ENCODE assay signal across 24 mouse cellular contexts in genomic region chr12:113907751-113908150, GRCm38 (mm10).
"Had no signal": no experiment of that assay in that cellular context is flagged by ENCODE, and none has a peak within 500 bp of the region (broad histone marks: within the 10 kb centered on the region; RNA-seq: fewer than 3 reads in every experiment).

No protein-coding gene starts in this region.

- H3K4me3 ChIP-seq: forebrain, embryonic 15.5 days; heart, adult 2 months; heart, embryonic 13.5 days; heart, embryonic 15.5 days; hindbrain, embryonic 13.5 days; hindbrain, embryonic 15.5 days; limb, embryonic 13.5 days; limb, embryonic 15.5 days; liver, embryonic 12.5 days had no signal

- H3K36me3 ChIP-seq: forebrain, embryonic 15.5 days; heart, embryonic 13.5 days; heart, embryonic 15.5 days; hindbrain, embryonic 13.5 days; hindbrain, embryonic 15.5 days; limb, embryonic 13.5 days; limb, embryonic 15.5 days; liver, embryonic 12.5 days had no signal

- H3K4me1 ChIP-seq: forebrain, embryonic 15.5 days; heart, embryonic 13.5 days; heart, embryonic 15.5 days; hindbrain, embryonic 13.5 days; hindbrain, embryonic 15.5 days; limb, embryonic 13.5 days; limb, embryonic 15.5 days; liver, embryonic 12.5 days had no signal

- H3K27ac ChIP-seq: forebrain, embryonic 15.5 days; heart, adult 2 months; heart, embryonic 13.5 days; heart, embryonic 15.5 days; hindbrain, embryonic 13.5 days; hindbrain, embryonic 15.5 days; hindbrain, postnatal 0 days; kidney, postnatal 0 days; limb, embryonic 13.5 days; limb, embryonic 15.5 days; liver, embryonic 12.5 days; liver, embryonic 14.5 days had no signal

- H3K27me3 ChIP-seq: forebrain, embryonic 15.5 days; heart, embryonic 13.5 days; heart, embryonic 15.5 days; hindbrain, embryonic 13.5 days; hindbrain, embryonic 15.5 days; limb, embryonic 13.5 days; limb, embryonic 15.5 days; liver, embryonic 12.5 days had no signal

- DNase-seq: forebrain, postnatal 0 days; gastrocnemius, postnatal 14 days; gastrocnemius, postnatal 36 days; heart, adult 11 months; heart, adult 2 months; heart, postnatal 14 days; heart, postnatal 36 days; layer of hippocampus, adult 9-11 months; layer of hippocampus, postnatal 36 days; left cerebral cortex, postnatal 4 days; lung, adult 18-20 months had no signal

- H3K9me3 ChIP-seq: heart, embryonic 15.5 days; limb, embryonic 15.5 days; liver, embryonic 12.5 days had no signal

- ATAC-seq: forebrain, embryonic 15.5 days; forebrain, postnatal 0 days; hindbrain, postnatal 0 days; intestine, embryonic 16.5 days; liver, embryonic 12.5 days had no signal

- H3K4me2 ChIP-seq: forebrain, embryonic 15.5 days; heart, embryonic 11.5 days; heart, embryonic 13.5 days; heart, embryonic 15.5 days; hindbrain, embryonic 13.5 days; hindbrain, embryonic 15.5 days; limb, embryonic 13.5 days; limb, embryonic 15.5 days; liver, embryonic 12.5 days had no signal

- H3K9ac ChIP-seq: forebrain, embryonic 15.5 days; forebrain, postnatal 0 days; heart, embryonic 13.5 days; heart, embryonic 15.5 days; hindbrain, embryonic 13.5 days; hindbrain, embryonic 15.5 days; limb, embryonic 13.5 days; limb, embryonic 15.5 days; liver, embryonic 12.5 days; liver, embryonic 14.5 days had no signal
